Mouse (Mus musculus): ENCODE measurements at regions not wholly inside any gene's neighbourhood (a gene's known extent, or its start where the extent isn't known, plus 50 kb on each side); places are given as distances from the start of the nearest gene placed in this dataset.

DNA sequence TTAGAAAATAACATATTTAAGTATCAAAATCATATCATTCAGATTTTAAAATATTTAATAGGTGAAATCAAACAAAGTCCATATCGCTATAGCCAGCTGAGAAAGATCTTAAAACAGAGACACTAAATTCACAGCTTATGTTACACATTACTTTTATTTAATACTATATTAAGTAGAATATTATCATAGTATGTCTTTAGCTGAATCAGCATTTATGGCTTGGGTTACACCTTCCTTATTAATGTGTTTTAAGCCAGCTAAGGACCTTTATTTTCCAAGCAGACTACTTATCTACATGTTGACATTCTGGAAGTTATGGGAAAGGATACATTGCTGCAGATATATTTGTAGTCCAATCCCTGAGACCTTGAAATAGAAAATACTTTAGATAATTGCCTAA is 684.9 kb upstream of the Adgrl4 start:
- H3K4me2 ChIP-seq (replicated peaks; ENCODE audit: low read depth, low read length), result no peak overlapping the region
- no peaks in the 10 kb centered on the region for H3K36me3 ChIP-seq (ENCODE audit: insufficient read depth, low read length)
- no peak for TF ChIP-seq EP300 (IDR thresholded peaks at IDR 0.05)
- TF ChIP-seq CTCF (IDR thresholded peaks at IDR 0.05), result no peak
- no peak overlapping the region for H3K4me3 ChIP-seq (ENCODE audit: low read depth, low read length)
- no peaks in the 10 kb centered on the region for H3K27me3 ChIP-seq (replicated peaks; ENCODE audit: insufficient read depth, low read length)
- H3K4me1 ChIP-seq (ENCODE audit: insufficient read depth, low read depth, low read length), result no peaks in the 10 kb centered on the region
- H3K27ac ChIP-seq (ENCODE audit: low read length), result no peak overlapping the region
- WGBS, result 90% methylated on average over 1 of the region's 1 CpGs
- DNase-seq (ENCODE audit: low spot score) (no peak), ATAC-seq (no peak)
- H3K9me3 ChIP-seq (ENCODE audit: low read length), result no peaks in the 10 kb centered on the region
- H3K9ac ChIP-seq (replicated peaks; ENCODE audit: low read depth), result no peak overlapping the region

DNA sequence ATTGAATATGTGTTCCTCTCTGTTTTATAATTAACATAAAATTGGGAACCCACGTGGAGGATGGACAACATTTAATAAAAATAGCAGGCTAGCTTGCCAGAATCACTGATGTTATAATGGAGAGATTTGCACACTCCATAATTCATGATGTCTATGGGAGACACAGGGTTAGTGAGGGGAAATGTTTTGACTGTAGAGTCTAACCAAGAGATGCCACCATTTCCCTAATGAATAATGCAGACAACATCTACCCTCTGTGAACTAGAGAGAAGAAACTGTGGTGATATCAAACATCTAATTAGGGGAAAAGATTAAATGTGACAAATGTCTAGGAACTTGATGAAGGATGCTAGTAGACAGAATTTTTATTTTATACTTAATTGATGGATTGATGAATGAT is 677.8 kb upstream of the Adgrl4 start:
- TF ChIP-seq CTCF (IDR thresholded peaks at IDR 0.05) (no peak), EP300 (IDR thresholded peaks at IDR 0.05) (no peak)
- Histone ChIP-seq H3K27ac (ENCODE audit: low read length) (no peak overlapping the region), H3K9ac (replicated peaks; ENCODE audit: low read depth) (no peak overlapping the region), H3K36me3 (ENCODE audit: insufficient read depth, low read length) (no peaks in the 10 kb centered on the region), H3K4me2 (replicated peaks; ENCODE audit: low read depth, low read length) (no peak overlapping the region), H3K4me1 (ENCODE audit: insufficient read depth, low read depth, low read length) (no peaks in the 10 kb centered on the region), H3K4me3 (ENCODE audit: low read depth, low read length) (no peak overlapping the region), H3K9me3 (ENCODE audit: low read length) (no peaks in the 10 kb centered on the region), H3K27me3 (replicated peaks; ENCODE audit: insufficient read depth, low read length) (no peaks in the 10 kb centered on the region)
- ATAC-seq (no peak), DNase-seq (ENCODE audit: low spot score) (no peak)
- WGBS, result 43% methylated on average over 1 of the region's 1 CpGs

DNA sequence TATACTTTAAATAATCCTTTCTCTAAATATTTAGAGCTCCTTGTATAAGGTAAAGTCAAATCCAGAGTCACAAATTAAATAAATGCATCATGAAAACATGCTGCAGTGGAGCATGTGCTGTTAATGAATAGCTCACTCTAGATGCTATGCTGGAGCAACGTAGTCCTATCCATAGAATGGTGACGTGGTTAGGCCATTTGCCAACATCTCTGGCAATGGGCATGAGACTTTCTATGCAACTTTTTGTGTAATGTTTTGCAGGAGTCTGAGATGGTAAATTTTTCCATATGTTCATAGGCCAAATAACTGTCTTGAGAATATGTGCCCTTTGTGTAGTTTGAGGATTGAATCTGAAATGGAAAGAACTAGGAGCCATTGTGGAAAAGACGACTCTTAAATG is 653.1 kb upstream of the Adgrl4 start:
- Histone ChIP-seq H3K27ac (ENCODE audit: low read length) (no peak overlapping the region), H3K9ac (replicated peaks; ENCODE audit: low read depth) (no peak overlapping the region), H3K9me3 (ENCODE audit: low read length) (no peaks in the 10 kb centered on the region), H3K4me2 (replicated peaks; ENCODE audit: low read depth, low read length) (no peak overlapping the region), H3K4me1 (ENCODE audit: insufficient read depth, low read depth, low read length) (no peaks in the 10 kb centered on the region), H3K27me3 (replicated peaks; ENCODE audit: insufficient read depth, low read length) (no peaks in the 10 kb centered on the region), H3K36me3 (ENCODE audit: insufficient read depth, low read length) (no peaks in the 10 kb centered on the region), H3K4me3 (ENCODE audit: low read depth, low read length) (no peak overlapping the region)
- 80% methylated on average over 3 of the region's 3 CpGs for WGBS
- DNase-seq (ENCODE audit: low spot score), result no peak
- no peak for ATAC-seq
- no peak for TF ChIP-seq CTCF (IDR thresholded peaks at IDR 0.05)

DNA sequence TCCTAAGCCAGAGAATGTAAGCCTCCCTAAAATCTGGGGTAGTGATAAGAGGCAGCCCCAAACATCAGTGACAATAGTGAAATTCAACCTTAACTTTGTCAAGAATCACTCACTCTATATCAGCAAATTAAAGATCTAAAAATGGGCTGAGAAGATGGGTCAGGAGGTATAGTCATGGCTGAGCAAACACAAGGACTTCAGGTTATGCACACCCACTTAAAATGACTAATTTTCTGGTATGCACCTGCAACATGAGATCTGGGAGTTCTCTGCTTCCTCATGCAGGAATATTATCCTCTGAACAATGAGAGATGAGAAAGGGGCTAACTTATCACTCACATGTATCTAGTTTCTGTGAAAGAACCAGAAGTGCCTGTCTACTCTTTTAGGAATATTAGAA is 619.9 kb upstream of the Adgrl4 start:
- no peak for DNase-seq (ENCODE audit: low spot score)
- H3K4me2 ChIP-seq (replicated peaks; ENCODE audit: low read depth, low read length), result no peak overlapping the region
- no peak for ATAC-seq
- H3K27me3 ChIP-seq (replicated peaks; ENCODE audit: insufficient read depth, low read length), result no peaks in the 10 kb centered on the region
- no peak overlapping the region for H3K27ac ChIP-seq (ENCODE audit: low read length)
- no peak overlapping the region for H3K9ac ChIP-seq (replicated peaks; ENCODE audit: low read depth)
- H3K4me1 ChIP-seq (ENCODE audit: insufficient read depth, low read depth, low read length), result no peaks in the 10 kb centered on the region
- H3K36me3 ChIP-seq (ENCODE audit: insufficient read depth, low read length), result no peaks in the 10 kb centered on the region
- H3K9me3 ChIP-seq (ENCODE audit: low read length), result no peaks in the 10 kb centered on the region
- no peak for TF ChIP-seq EP300 (IDR thresholded peaks at IDR 0.05)
- TF ChIP-seq CTCF (IDR thresholded peaks at IDR 0.05), result no peak
- no peak overlapping the region for H3K4me3 ChIP-seq (ENCODE audit: low read depth, low read length)

DNA sequence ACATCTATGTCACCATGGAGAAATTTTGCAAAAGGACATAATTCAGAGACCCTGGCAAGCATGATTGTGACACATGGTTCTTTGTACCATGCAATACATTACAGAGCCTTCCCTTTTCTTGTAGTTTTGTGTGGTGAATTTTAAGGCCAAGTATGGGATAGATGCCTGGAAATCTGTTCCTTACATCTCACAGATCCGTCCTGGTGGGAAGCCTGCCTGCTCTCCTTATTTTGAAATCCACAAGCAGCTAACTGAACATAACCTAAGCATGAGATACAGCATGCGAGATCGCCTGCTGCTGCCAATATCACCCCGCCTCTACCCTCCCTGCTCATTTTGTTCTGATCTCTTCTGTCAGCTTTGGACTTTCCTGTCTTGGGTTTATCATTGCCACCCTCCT is 618.3 kb upstream of the Adgrl4 start:
- Histone ChIP-seq H3K4me2 (replicated peaks; ENCODE audit: low read depth, low read length) (no peak overlapping the region), H3K27ac (ENCODE audit: low read length) (no peak overlapping the region), H3K9ac (replicated peaks; ENCODE audit: low read depth) (no peak overlapping the region), H3K27me3 (replicated peaks; ENCODE audit: insufficient read depth, low read length) (no peaks in the 10 kb centered on the region), H3K4me1 (ENCODE audit: insufficient read depth, low read depth, low read length) (no peaks in the 10 kb centered on the region), H3K9me3 (ENCODE audit: low read length) (no peaks in the 10 kb centered on the region), H3K4me3 (ENCODE audit: low read depth, low read length) (no peak overlapping the region), H3K36me3 (ENCODE audit: insufficient read depth, low read length) (no peaks in the 10 kb centered on the region)
- TF ChIP-seq EP300 (IDR thresholded peaks at IDR 0.05) (no peak), CTCF (IDR thresholded peaks at IDR 0.05) (no peak)
- DNase-seq (ENCODE audit: low spot score), result peak; percentile 12
- no peak for ATAC-seq
- 71% methylated on average over 4 of the region's 4 CpGs for WGBS

DNA sequence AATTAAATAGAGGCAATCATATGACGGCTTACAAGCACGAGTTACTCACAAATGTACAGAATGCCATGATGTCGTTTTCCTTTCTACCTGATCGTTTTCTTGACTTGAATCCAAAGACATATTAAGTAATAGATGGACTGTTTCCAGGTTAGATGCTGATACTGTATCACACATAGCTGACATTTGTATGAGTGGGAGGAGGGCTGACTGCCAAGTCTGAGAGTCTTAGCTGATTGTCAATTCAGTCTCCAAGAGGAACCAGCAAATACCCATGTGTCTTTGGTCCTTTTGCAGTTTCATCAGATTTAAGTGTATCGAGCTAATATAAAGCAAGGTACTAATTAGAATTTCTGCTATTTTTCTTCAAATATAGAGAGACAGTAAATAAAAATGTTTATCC is 617.6 kb upstream of the Adgrl4 start:
- Histone ChIP-seq H3K4me3 (ENCODE audit: low read depth, low read length) (no peak overlapping the region), H3K36me3 (ENCODE audit: insufficient read depth, low read length) (no peaks in the 10 kb centered on the region), H3K27ac (ENCODE audit: low read length) (no peak overlapping the region), H3K9ac (replicated peaks; ENCODE audit: low read depth) (no peak overlapping the region), H3K9me3 (ENCODE audit: low read length) (no peaks in the 10 kb centered on the region), H3K4me2 (replicated peaks; ENCODE audit: low read depth, low read length) (no peak overlapping the region), H3K27me3 (replicated peaks; ENCODE audit: insufficient read depth, low read length) (no peaks in the 10 kb centered on the region), H3K4me1 (ENCODE audit: insufficient read depth, low read depth, low read length) (no peaks in the 10 kb centered on the region)
- ATAC-seq (no peak), DNase-seq (ENCODE audit: low spot score) (no peak)
- WGBS, result 65% methylated on average over 5 of the region's 5 CpGs
- TF ChIP-seq CTCF (IDR thresholded peaks at IDR 0.05) (no peak), EP300 (IDR thresholded peaks at IDR 0.05) (no peak)

DNA sequence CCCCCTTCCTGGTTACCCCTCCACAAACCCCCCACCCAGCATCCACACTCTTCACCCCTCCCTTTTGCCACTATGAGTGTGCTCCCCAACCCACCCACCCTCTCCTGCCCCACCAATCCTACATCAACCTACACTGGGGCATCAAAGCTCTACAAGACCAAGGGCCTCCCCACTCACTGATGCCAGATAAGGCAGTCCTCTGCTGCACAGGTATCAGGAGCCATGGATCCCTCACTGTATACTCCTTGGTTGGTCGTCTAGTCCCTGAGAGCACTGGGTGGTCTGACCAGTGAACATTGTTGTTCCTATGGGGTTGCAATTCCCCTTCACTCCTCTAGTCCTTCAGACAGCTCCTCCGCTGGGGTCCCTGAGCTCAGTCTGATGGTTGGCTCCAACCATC is 591.7 kb upstream of the Adgrl4 start:
- Histone ChIP-seq H3K27ac (ENCODE audit: low read length) (no peak overlapping the region), H3K36me3 (ENCODE audit: insufficient read depth, low read length) (no peaks in the 10 kb centered on the region), H3K4me1 (ENCODE audit: insufficient read depth, low read depth, low read length) (no peaks in the 10 kb centered on the region), H3K9me3 (ENCODE audit: low read length) (no peaks in the 10 kb centered on the region), H3K9ac (replicated peaks; ENCODE audit: low read depth) (no peak overlapping the region), H3K4me3 (ENCODE audit: low read depth, low read length) (no peak overlapping the region), H3K27me3 (replicated peaks; ENCODE audit: insufficient read depth, low read length) (no peaks in the 10 kb centered on the region), H3K4me2 (replicated peaks; ENCODE audit: low read depth, low read length) (no peak overlapping the region)
- TF ChIP-seq EP300 (IDR thresholded peaks at IDR 0.05), result no peak
- no peak for TF ChIP-seq CTCF (IDR thresholded peaks at IDR 0.05)
- ATAC-seq (no peak), DNase-seq (ENCODE audit: low spot score) (no peak)
- 87% methylated on average over 2 of the region's 2 CpGs for WGBS

All from lung, postnatal 0 days (tissue).